Mouse (Mus musculus) embryonic fibroblast, embryonic 13.5 days (primary cell): ENCODE data around the gene Eif4e3.

ENCODE experiments used
- CTCF ChIP-seq: IDR thresholded peaks from 2 replicates; pipeline ENCODE4 v1.5.1; 2011; ENCODE audit warnings: mild to moderate bottlenecking, control low read depth, low read length, moderate library complexity, borderline replicate concordance; ENCODE audit not compliant: insufficient read depth
- POLR2A ChIP-seq: IDR thresholded peaks from 2 replicates; pipeline ENCODE4 v1.6.1; 2011; ENCODE audit warnings: low read depth, mild to moderate bottlenecking, control low read depth, low read length, moderate library complexity

DNA sequence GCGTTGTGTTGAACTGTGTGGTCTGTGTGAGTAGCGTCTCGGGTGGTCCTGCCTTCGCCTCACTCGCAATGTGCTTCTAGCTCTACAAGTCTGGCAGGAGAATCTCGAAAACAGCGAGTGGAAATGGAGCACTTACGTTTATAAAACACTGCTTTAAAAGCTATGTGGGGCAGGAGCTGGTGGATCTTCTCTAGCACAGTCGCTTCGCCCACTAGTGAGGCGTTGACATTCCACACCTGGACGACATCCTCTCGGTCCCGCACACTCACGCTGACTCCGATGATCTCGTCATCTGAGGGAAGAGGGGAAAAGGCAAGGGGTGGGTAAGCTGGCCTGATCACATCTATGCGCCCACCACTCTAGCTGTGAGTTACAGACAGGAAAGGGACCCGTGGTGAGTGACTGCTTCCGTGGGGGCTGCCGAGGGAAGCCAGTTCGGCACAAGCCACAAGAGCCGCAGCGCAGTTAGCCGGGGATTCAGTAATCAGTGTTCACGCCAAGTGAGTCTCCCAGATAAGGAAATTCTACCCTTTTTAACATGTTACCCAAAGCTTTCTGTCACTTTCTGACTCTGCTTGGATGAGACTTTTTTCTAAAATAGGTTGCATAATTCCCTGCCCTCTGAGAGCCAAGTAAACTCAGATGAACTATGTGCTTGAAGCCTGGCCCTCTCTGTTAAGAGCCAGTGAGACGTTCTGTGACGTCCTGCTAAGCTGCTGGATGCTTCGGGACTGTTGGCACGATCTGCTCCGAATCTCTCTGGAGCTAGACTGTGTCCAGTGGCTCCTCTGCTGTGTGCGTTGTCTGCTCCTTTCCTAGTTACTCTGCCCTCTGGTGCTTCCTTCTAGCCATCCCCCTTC lies 34.2 kb downstream of the Eif4e3 start:
- TF ChIP-seq CTCF (no peak), POLR2A (no peak)
